Mouse (Mus musculus) cerebellum, postnatal 36 days (tissue): ENCODE measurements around the gene Xdh.

Experiments
- DNase-seq, 2 experiments: peaks; one replicate each; pipeline ENCODE4 v3.0.0; 2021 to 2022; ENCODE audit warnings: mixed read lengths in 2 of 2

Xdh gene

DNA sequence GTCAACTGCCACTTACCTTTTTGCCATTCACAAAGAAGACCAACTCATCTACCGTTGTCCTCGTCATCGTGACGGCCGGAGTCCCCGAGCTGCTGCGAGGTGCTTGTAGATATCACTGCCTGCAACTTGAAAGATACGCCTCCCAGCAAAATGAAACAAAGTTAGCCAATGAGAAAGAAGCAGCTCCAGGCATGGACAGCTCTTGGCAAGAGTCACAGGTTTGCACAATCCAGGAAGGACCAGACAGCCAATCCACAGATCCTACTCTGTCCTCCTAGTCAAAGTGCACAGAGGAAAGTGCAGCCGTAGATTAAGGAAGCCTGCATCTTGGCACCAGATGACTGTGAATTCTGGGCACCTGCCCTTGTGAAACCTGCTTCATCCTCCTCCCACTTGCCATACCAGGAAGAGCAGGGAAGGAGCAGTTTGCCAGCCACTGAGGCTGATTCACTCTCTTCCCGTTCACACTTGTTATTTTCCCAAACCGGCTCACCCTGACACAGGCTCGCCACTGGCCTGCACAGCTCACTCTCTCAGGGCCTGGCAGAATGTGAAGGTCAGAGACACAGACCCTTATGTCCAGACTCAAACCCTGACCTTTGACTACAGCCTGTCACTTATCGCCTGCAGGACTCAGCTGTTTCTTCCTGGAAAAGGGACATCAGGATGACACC, at the start of gene Xdh:
Xdh (minus strand) TSS at position 135 of the 674 bp plus-strand sequence.
- DNase-seq = no peak

DNA sequence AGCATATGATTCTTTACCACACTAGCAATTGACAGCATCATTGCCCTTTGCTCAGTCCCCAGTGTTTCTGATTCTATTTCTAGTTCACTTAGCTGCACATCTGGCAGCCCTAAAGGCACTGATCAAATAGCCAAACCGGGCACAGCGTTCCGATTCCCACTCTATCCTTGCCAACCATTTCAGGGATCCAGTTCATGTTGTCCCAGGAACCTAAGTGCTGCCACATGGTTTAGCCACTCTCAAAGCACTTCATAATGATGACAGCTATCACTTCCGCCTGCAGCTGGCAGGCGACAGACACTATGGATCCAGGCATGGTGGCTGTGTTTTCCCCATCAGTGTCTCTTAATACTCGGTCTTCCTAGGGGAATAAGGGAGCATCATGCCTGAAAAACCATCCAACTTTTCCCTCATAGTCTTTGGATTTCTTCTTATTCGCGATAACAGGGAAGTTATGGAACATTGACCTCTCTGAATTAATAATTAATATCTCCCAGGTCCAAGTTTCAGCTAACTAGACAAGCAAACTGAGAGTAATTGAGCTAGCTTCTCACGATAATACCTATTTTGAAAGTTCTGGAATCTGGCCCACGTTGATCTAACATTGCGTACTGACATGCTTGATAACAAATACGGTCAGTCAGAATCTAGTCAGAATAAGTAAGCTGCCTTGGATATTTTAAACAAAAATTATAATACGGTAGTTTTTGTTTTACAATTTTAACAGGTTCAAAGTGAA, 46.1 kb upstream of the Xdh start:
- DNase-seq = no peak

DNA sequence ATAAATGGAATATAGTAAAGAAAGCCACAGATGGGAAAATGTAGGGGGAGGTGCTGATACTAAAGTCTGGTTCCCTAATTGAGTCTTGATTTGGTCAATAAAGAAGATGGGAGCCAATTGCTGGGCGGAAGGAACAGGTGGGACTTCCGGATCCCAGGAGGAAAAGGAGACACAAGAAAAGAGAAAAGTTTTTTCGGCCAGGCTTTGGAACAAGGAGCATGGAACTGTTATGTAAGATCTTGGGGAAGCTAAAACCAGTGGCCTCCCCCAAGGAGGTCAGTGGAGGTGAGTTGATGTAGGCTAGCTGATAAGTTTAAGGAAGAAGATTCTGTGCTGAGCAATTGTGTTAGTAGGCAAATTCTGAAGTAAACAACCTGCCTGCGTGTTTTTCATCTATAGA, 41.3 kb upstream of the Xdh start:
- no peak for DNase-seq

DNA sequence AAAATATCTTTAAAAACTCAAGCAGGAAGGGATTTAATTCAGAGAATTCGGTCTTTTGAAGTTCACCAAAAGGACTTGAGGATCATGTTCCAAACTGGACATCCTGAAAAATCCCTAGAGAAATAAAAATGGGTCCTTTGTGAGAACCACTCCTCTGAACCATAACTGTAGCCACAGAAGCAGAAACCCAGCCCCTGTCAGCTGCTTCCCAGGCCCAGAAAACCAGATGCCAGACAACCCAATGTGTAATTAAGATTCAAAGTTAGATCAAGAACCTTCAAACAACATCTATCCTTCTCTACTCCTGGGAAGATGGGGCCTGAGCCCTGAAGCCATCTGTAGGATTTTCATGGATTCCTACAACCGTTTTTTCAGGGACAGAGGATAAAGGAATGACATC, 36.6 kb upstream of the Xdh start:
- DNase-seq = no peak

DNA sequence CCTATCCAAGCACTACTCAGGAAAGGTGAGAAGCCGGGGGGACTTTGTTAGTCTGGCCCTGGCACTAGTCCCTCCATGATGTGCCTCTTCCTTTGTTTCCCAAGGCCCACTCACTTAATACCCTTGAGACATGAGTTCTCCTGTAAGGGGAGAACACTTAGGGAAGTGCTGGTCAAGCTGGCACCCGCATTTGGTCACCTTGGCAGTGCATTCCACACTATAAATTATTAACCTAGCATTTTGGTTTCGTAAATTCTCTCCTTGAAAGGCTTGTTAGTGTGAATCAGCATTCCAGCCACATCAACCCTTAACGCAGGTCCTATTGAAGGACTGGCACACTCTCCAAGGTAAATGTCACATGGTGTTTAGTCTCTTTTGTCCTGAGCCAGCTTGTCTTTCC, 35.9 kb upstream of the Xdh start:
- DNase-seq = no peak

DNA sequence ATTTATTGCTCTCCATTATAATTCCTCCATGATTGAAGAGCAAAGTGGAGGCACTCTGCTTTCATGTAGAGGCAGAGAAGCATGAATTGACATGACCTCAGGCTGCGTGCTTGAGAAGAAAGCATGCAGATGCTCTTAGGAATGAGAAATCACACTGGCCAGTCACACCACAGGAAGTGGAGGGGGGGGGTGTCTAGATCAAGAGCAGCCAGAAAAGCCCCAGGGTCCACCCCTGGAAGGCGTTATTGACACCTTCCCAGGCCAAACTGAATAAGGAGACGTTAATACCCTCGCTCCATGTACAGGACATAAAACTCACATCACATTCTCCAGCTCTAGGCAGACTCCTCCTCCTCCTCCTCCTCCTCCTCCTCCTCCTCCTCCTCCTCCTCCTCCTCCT, 34.5 kb upstream of the Xdh start:
- DNase-seq = no peak

DNA sequence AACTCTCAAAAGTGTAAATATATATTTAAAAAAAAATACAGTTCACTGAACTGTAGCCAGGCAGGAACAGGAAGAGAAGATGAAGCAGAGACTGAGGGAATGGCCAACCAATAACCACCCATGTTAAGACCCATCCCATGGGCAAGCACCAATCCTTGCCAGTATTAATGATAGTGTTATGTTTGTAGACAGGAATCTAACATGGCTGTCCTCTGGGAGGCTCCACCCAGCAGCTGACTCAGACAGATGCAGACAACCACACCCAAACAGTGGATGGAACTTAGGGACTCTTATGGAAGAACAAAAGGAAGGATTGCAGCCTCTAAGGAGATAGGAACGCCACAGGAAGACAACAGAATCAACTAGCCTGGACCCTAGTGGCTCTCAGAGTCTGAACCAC, 32.9 kb upstream of the Xdh start:
- DNase-seq = no peak

DNA sequence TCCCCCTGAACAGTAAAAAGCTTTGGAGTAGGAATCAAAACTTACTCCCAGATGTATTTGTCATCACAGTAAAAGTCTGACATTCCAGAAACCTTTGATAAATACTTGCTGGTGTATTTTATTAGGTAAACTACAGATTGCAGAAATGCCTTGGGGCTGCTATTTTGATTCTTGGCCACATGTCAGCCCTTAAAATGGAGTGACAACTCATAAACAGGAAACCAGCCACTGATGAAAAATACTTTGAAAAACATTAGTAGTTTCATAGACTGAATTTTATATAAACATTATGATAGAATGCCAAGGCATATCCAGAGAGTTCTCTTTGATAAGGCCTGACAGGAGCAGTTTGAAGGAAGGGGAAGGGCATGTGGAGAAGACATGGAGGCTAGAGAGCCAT, 26.1 kb upstream of the Xdh start:
- no peak for DNase-seq

DNA sequence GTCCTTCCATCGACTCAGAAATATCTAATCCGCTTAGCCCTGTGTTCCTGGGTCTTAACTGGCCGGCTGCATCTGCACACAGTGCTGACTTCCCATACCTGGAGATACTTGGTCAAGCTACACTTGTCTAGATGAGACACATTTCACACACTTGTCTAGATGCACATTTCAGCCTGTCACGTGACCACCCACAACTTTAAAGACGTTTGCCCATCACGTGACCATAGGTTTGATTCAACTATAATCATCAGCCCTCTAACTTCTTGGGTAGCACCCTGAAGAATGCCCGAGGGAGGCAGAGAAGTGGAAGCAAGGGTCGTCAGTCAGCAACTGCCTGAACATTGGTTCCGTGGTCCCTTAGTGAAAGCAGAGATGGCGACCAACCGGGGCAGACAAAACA, 22.7 kb upstream of the Xdh start:
- DNase-seq = no peak

DNA sequence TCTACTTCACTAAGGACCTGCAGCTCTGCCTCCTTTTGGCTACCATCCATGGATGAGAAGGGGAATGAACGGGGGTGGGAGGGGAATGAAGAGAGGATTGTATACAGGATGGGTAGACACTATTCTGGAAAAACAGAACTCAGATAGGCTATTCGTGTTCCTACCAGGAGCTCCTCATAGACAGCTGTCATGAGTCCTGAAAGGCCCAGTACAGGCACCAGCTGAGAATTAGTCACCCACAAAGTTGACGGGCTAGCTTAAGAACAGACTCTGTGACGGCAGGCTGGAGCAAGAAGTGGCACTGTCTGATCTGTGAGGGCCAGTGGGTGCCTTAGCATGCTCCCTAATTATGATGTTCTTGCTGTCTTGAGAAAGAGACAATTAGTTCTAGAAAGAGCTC, 21.3 kb upstream of the Xdh start:
- no peak for DNase-seq

DNA sequence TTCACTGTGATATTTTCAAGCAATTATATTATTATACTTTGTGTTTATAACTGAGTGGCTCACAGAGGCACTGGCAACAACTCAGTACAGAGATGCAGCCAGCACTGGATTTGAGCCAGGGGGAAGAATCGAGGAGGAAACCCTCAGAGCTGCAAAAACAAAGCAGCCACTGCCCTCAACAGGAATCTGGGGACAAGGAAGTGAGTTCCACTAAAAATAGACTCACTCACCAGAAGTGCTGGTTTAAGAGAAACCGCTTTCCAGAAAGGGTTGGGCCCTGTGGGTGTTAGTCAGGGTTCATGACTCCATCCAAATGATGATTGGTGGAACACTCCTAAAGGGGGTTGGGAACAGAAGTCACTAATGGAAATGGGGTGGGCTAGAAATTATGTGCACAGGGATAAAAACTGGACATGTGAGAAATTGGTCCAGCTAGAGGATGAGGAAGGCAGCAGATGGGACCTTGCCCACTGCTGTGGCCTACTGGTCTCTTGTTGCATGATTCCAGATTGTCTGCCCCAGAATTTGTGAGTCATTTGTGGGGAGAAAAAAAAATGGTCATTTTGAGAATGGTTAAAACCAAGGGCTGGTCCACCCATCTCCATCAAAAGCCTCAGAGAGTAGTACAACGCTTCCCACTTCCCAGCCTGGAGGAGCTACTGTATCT, 20.5 kb upstream of the Xdh start:
- peak in 1 of 2 experiments; percentile 6 for DNase-seq

DNA sequence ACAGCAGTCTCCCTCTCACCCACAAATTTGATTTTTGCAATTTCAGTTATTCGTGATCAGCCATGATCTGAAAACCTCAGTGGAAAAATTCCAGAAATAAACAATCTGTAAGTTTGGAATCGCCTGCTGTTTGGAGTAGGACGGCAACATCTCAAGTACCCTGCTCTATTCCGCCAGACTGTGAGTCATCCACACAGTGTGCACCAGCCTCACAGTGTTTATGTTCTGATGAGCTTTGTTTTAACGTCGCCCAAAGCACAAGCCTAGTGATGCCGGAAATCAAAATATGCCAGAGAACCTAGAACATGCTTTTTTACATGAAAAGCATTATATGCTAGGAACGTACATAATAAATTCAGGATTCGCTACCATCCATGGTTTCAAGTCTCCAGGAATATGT, 14.9 kb upstream of the Xdh start:
- DNase-seq = no peak

DNA sequence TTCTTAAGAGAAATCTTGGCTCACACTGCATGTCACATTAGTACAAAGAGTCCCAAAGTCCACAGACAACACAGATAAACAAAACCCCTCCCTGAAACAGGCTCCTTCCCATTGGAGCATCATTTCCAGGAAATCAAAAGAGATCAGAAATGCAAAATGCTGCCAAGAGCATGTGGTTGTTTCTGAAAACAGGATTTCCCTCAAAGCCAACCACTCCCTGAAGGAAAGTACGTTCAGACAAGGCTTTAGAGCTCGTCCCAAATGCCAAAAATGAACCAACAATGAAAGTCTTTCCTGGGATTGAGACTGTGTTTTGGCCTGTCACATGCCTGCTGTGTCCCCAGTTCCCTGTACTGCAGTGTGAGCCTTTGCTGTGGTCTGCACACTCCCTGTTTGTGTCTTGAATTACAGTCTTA, 12.6 kb upstream of the Xdh start:
- no peak for DNase-seq

DNA sequence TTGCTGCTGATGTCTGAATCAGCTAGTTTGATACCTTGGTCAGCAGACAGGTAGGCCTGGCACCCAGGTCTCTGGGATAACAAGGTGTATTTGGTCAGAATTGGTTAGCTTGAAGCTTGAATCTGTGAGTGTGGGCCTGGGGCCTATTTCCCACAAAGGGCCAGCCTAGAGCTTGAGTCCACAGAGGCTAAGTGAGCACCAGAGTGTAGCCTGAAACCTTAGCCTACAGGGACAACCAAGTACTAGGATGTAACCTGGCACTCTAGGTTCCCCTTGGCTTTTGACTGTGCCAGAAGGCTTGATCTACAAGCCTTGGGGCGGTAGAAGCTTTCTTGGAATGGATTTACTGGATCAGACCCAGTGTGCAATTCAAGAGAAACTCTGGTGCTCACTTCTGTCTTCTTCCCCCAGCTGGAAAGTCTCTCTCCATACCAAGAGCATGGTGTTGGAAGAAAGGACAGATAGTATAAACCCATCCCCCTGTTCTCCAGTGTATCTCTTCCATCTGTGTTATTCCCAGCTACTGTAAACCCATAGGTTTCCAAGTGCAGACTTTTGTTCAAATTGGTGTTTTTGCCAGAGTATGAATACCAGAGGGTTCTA, 11.9 kb upstream of the Xdh start:
- no peak for DNase-seq

DNA sequence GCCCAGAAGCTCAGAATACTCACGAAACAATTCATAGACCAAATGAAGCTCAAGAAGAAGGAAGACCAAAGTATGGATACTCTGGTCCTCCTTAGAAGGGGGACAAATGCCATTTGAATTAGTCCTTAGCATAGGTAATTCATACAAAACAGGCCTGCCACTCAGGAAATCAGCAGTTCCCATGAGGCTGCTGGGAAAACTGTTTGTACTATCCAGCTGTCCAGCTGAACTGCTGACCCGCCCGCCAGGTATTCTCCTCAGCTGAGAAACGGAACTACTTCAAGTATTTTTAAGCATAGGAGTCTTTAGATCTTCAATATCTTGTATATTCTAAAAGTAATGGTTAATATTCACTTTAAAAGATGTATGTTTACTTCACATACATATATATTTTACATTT, 10.7 kb upstream of the Xdh start:
- DNase-seq = no peak

DNA sequence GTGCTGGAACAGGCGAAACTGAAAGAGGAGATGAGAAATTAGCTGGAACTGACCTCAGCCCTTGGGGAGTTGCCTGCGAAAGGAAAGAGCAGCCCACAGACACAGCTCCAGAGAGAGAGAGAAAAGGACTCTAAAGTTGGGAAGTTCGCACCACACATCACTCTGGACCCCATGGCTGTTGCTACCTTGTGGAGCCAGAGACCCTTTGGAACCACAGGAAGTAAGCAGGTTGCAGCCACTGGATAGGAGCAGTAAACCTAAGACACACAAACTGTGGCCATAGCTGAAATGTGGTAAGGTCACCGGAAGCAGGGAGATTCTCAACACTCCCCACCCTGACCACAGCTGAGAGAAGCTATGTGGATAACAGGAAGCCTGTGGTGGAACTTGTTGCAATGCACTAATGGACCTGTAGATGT, 2.1 kb upstream of the Xdh start:
- no peak for DNase-seq

DNA sequence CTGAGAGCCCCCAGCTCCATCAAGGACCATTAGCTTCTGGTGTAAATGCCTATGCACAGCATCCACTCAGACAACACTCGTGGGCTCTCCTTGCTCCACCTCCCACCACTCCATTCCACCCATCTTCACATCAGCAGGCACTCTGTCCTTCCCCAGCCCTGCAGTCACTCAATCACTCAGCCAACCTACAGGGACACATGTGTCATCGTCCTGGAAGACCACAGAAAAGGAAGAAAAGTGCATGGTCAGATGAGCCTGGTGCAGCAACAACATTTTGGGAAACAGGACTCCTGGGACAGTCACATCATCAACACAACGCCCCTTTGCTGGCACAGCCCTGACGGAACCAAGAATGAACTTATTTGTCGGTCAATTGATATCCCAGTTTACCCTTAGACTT, 974 bp upstream of the Xdh start:
- no peak for DNase-seq

DNA sequence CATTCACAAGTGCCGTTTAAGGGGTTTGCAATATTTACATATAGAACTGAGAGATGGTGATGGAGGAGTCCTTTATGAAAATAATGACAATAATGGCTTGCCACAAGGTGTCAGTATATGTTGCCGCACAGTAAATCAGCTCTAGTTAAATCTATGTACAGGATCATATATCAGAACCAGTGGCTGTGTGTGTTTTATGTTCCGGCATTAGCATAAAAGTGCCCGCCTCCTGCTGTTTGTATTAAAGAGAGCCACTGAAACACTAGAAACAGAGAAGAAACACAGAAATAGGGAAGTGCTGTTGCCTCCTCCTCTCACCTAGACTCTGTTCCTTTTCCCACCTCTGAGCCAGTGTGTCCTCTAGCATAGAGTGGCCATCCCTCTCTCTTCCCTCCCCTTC, 498 bp downstream of the Xdh start:
- no peak for DNase-seq

DNA sequence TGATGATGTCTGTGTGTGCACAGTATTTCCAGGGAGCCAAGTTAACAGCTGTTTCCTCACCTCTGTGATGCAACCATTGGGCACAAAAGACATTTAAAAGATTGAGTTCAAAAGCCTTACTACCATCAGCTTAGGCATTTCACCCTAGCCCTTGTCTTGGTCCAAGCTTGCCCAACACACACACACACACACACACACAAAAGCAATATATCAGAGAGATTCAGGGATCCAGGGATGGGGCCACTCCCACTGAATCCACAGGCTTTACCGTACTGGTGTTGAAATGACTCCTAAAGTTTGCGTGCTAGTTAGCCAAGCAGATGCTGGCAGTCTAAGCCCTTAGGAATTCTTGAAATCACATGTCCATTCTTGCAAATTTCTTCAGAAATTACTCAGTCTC, 1.2 kb downstream of the Xdh start:
- no peak for DNase-seq

DNA sequence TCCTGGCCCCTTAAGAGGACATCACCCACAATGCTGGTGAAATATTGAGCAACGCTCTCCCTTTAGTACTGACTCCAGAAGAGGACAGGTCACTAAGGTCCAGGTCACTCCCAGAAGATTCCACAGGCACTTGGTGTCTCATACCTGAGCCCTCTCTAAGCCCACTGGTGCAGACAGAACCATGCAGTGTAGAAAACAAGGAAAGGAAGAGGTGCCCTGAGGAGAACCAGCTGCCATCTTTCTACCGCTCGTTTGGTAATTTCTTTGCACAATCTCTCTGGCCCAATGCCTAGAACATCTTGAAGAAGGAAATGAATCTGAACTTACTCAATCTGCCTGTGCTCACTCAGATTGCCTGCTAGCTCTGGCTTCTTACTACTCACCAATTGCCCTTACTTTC, 2.0 kb downstream of the Xdh start:
- no peak for DNase-seq

DNA sequence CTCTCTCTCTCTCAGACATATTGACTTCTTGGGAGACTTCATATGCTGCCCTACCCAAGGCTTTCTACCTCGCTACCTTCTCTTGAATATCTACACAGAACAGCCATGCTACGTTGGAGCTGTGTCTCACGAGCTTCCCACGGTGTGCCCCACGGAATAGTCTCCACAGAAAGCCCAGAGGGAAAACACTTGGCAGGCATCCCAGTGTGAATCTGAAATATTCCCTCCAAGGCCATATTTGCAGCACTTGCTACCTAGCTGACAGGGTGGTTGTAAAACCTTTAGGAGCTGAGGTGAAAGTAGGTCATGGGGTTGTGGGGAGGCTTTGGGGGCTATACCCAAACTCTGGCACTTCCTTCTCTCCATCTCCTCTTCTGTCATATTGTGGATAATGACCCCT, 3.1 kb downstream of the Xdh start:
- no peak for DNase-seq

DNA sequence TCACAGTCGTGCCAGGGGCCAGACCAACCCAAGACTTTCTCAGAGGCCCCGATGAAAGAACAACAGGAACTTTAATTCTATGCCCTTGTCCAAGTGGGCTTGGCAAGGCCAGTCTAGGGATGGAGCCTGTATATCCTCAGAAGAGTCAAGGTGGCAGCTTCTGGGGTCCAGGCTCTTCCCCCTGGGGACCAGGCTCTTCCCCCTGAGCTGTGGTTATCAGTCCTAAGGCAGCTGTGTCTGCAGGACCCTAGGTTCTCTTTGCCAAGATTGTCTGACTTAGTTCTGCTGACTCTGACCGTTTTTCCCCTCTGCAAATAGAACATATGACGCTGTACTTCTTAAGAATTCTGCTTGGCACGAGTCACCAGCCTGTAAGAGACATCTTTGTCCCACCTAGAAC, 5.3 kb downstream of the Xdh start:
- no peak for DNase-seq

DNA sequence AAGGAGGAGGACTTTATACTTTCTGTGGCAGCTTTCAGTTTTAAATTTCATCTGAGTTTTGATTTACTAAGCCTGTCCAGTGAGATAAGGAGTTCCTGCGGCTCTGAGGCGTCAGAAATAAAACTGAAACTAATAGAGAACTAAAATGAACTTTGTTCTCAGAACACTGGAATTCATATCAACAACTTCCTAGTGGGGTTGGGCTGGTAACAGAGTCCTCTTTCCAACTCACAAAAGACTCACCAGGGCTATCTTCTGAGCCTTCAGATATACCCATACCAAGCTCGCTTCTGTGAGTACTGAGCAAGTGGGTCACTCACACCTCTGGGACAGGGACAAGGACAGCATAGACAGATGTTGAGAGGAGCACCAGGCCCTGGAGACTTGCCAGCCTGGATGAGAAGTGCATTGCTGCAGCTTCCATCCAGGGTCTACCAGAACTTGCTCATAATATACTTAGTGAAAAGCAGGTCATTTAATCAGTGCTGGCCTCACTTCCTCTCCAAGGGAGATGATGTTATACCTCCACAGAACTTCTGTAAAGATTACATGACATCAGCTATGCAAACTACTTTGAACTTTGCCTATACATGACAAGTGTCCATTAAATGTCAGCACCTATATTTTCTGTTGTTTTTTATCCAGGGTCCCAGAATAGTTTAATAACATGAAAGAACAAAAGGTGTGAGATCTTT, 7.6 kb downstream of the Xdh start:
- no peak for DNase-seq
